Mouse (Mus musculus): ENCODE results near the gene Kpna1.

- TF ChIP-seq CTCF (IDR thresholded peaks at IDR 0.05; ENCODE audit: low read depth) (no peak), EP300 (IDR thresholded peaks at IDR 0.05; ENCODE audit: low read depth) (no peak)
Measured at GRCm38 (mm10) chr16:35951216-35951615, 27.3 kb upstream of the Kpna1 start.

All from liver, embryonic 14.5 days (tissue).